Mouse (Mus musculus): ENCODE data around the gene Dock10. TPM values are rescaled to one million over a fixed set of nuclear protein-coding genes. Genes with fewer than 3 reads are reported as not detected.
A peak's percentile ranks its signal among the peaks of the same experiment; 100 is the strongest.

Dock10 gene
- polyA plus RNA-seq, 1 experiment = 4.1 TPM

GRCm38 (mm10) chr1:80713920-80714319 lies 44.4 kb downstream of the Dock10 start:
- no peaks in the 10 kb centered on the region for H3K4me1 ChIP-seq (ENCODE audit: control insufficient read depth, insufficient read depth, low read length)
- TF ChIP-seq CTCF (conservative IDR thresholded peaks at IDR 0.05; ENCODE audit: insufficient read depth, insufficient read length, low read depth, low read length) (no peak), POLR2A (IDR thresholded peaks at IDR 0.05; ENCODE audit: low read depth, low read length) (no peak)
- no peaks in the 10 kb centered on the region for H3K27me3 ChIP-seq (replicated peaks; ENCODE audit: control insufficient read depth, insufficient read depth, low read length)
- DNase-seq = no peak
- H3K36me3 ChIP-seq (ENCODE audit: control insufficient read depth, insufficient read depth, low read length) = no peaks in the 10 kb centered on the region
- H3K4me3 ChIP-seq (ENCODE audit: insufficient read depth, low read depth, low read length) = no peak overlapping the region
- 92% methylated on average over 1 of the region's 1 CpGs for WGBS
- no peak overlapping the region for H3K27ac ChIP-seq (ENCODE audit: insufficient read depth, low read depth, low read length)

DNA sequence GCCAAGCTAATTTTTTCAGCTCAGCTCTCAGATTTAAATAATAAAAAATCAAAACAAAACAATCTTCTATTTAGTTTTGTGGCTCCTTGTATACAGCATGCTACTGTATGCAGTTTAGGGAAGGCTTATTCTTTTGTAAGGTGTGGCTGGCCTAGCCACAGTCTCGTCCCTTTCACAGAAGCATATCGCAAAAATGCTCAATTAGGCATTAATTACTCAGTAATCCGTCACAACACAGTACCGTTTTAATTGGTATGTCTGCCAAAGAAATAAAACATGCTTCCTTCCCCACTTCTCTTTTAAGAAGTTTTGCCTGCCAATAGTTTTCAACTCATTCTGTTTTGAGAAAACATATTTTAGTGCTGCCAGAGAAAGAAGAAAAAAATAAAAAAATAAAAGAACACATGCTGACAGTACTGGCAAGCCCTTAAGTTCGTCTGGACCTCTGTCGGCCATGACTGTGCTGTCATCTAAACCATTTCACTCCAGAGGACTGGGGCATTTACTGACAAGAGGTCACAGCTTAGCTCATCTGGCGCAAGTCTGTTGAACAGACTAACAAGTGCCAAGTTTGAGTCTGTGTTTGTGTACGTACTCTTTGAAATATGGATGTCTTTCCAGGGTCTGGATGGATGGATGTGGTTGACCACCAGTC lies 47.6 kb downstream of the Dock10 start:
- no peak for TF ChIP-seq POLR2A (IDR thresholded peaks at IDR 0.05; ENCODE audit: low read depth, low read length)
- no peak for TF ChIP-seq CTCF (conservative IDR thresholded peaks at IDR 0.05; ENCODE audit: insufficient read depth, insufficient read length, low read depth, low read length)
- Histone ChIP-seq H3K27me3 (replicated peaks; ENCODE audit: control insufficient read depth, insufficient read depth, low read length) (no peaks in the 10 kb centered on the region), H3K4me3 (ENCODE audit: insufficient read depth, low read depth, low read length) (no peak overlapping the region), H3K4me1 (ENCODE audit: control insufficient read depth, insufficient read depth, low read length) (no peaks in the 10 kb centered on the region), H3K27ac (ENCODE audit: insufficient read depth, low read depth, low read length) (no peak overlapping the region), H3K36me3 (ENCODE audit: control insufficient read depth, insufficient read depth, low read length) (no peaks in the 10 kb centered on the region)
- WGBS = 49% methylated on average over 8 of the region's 8 CpGs
- peak; percentile 3 for DNase-seq

DNA sequence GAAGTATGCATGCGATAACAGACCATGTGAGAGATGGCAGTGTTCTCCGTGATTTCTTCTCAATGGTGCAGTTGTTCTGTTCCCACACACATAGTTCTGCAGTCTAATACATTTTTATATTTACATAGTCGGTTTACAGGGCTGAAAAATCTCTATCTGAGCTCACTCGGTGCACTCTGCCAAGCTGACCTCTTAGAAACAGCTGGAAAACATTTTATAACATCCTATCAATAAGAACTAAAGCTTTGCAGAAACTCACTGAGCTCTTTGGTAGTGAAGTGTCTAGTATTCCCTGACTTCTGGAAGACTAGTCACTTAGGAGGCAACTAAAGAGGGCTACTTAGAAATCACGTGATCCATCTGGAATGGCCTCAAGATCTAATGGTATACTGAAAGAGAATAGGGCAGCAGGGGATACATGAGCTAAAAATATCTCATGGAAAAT lies 48.2 kb downstream of the Dock10 start:
- WGBS = 61% methylated on average over 5 of the region's 5 CpGs
- H3K27me3 ChIP-seq (replicated peaks; ENCODE audit: control insufficient read depth, insufficient read depth, low read length) = no peaks in the 10 kb centered on the region
- H3K4me3 ChIP-seq (ENCODE audit: insufficient read depth, low read depth, low read length) = no peak overlapping the region
- no peak for DNase-seq
- no peak overlapping the region for H3K27ac ChIP-seq (ENCODE audit: insufficient read depth, low read depth, low read length)
- H3K36me3 ChIP-seq (ENCODE audit: control insufficient read depth, insufficient read depth, low read length) = no peaks in the 10 kb centered on the region
- H3K4me1 ChIP-seq (ENCODE audit: control insufficient read depth, insufficient read depth, low read length) = no peaks in the 10 kb centered on the region
- no peak for TF ChIP-seq CTCF (conservative IDR thresholded peaks at IDR 0.05; ENCODE audit: insufficient read depth, insufficient read length, low read depth, low read length)
- TF ChIP-seq POLR2A (IDR thresholded peaks at IDR 0.05; ENCODE audit: low read depth, low read length) = no peak

DNA sequence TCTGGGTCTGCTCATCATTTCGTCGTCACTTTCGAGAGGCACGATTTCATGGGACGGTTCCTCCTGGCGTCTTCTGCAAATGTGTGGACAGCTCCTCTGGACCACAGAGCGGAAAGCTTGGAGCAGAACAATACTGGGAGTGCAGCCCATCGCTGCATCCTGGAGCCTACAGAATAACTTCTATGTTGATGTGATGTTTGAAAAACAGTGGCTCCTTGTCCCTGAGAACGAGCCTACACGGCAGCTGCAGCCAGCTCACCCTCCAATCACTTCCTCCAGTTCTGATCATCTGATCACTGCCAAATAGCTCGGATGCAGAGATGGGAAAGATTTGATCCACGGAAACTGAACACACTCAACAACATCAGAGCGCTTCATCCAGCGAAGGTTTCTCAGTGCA lies 49.0 kb downstream of the Dock10 start:
- Histone ChIP-seq H3K4me3 (ENCODE audit: insufficient read depth, low read depth, low read length) (peak overlapping the region; percentile 38; the same call in 1 of the 2 replicates), H3K4me1 (ENCODE audit: control insufficient read depth, insufficient read depth, low read length) (no peaks in the 10 kb centered on the region), H3K36me3 (ENCODE audit: control insufficient read depth, insufficient read depth, low read length) (no peaks in the 10 kb centered on the region), H3K27me3 (replicated peaks; ENCODE audit: control insufficient read depth, insufficient read depth, low read length) (no peaks in the 10 kb centered on the region), H3K27ac (ENCODE audit: insufficient read depth, low read depth, low read length) (peak overlapping the region; percentile 2; the same call in 1 of the 2 replicates)
- DNase-seq = peak; percentile 20
- WGBS = 64% methylated on average over 14 of the region's 14 CpGs
- TF ChIP-seq CTCF (conservative IDR thresholded peaks at IDR 0.05; ENCODE audit: insufficient read depth, insufficient read length, low read depth, low read length) (no peak), POLR2A (IDR thresholded peaks at IDR 0.05; ENCODE audit: low read depth, low read length) (no peak)

- H3K36me3 ChIP-seq (ENCODE audit: control insufficient read depth, insufficient read depth, low read length) = no peaks in the 10 kb centered on the region
- H3K27me3 ChIP-seq (replicated peaks; ENCODE audit: control insufficient read depth, insufficient read depth, low read length) = no peaks in the 10 kb centered on the region
- no peaks in the 10 kb centered on the region for H3K4me1 ChIP-seq (ENCODE audit: control insufficient read depth, insufficient read depth, low read length)
- H3K4me3 ChIP-seq (ENCODE audit: insufficient read depth, low read depth, low read length) = no peak overlapping the region
- no peak for DNase-seq
- WGBS = 90% methylated on average over 1 of the region's 1 CpGs
- no peak overlapping the region for H3K27ac ChIP-seq (ENCODE audit: insufficient read depth, low read depth, low read length)
- TF ChIP-seq POLR2A (IDR thresholded peaks at IDR 0.05; ENCODE audit: low read depth, low read length) = no peak
- TF ChIP-seq CTCF (conservative IDR thresholded peaks at IDR 0.05; ENCODE audit: insufficient read depth, insufficient read length, low read depth, low read length) = no peak
Measured at GRCm38 (mm10) chr1:80703279-80703678, 55.0 kb downstream of the Dock10 start.

DNA sequence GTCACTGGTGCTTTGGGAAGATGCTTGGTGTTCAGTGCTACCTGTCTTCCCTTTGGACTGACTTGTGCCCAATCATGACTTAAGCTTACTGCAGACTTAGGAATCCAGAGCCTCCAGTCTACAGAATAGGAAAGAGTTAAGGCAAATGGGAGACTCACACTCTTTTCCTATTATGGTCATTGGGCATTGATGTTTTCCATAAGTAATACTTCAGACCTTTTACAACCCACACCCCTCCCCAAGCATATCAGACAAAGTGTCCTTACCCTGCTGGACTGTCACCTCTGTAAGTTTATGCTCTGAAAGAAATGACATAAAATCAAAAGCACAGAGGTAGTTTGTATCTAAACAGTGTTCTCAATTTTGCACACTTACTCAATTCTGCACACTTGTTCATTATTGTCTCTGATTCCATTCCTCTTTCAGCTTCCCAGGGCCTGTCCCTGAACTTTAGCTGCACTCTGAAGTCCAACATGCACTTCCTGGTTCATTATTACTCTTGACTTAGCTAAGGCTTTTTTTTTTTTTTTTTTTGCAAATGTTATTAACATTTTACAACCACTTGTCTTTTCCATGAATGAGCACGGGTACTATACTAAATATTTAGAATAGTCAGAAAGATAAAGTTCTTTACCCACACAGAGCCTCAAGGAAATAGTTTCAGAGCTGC lies 82.2 kb downstream of the Dock10 start:
- no peak for TF ChIP-seq CTCF (conservative IDR thresholded peaks at IDR 0.05; ENCODE audit: insufficient read depth, insufficient read length, low read depth, low read length)
- no peak for TF ChIP-seq POLR2A (IDR thresholded peaks at IDR 0.05; ENCODE audit: low read depth, low read length)

DNA sequence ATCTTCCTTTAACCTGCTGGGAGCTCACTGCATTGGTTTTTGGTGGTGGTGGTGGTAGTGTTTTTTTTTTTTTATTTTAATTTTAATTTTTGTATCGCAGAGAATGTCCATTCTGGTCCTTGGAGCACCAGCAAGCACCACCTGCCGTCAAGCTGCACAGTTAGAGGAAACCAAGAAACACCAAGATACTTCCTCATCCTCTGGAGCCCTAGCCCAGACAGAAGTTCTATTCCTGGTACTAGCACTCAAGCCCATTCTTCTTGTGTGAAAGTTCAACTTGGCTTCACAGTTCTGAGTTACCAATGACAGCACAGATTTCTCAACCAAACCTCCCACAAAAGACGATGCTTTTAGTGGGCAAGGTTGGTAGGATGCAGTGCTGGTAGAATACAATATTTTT lies 86.6 kb downstream of the Dock10 start:
- no peak overlapping the region for H3K27ac ChIP-seq (ENCODE audit: insufficient read depth, low read depth, low read length)
- no peak for TF ChIP-seq POLR2A (IDR thresholded peaks at IDR 0.05; ENCODE audit: low read depth, low read length)
- no peak for TF ChIP-seq CTCF (conservative IDR thresholded peaks at IDR 0.05; ENCODE audit: insufficient read depth, insufficient read length, low read depth, low read length)
- H3K4me3 ChIP-seq (ENCODE audit: insufficient read depth, low read depth, low read length) = no peak overlapping the region
- no peaks in the 10 kb centered on the region for H3K27me3 ChIP-seq (replicated peaks; ENCODE audit: control insufficient read depth, insufficient read depth, low read length)
- H3K4me1 ChIP-seq (ENCODE audit: control insufficient read depth, insufficient read depth, low read length) = no peaks in the 10 kb centered on the region
- WGBS = 82% methylated on average over 3 of the region's 3 CpGs
- DNase-seq = no peak
- H3K36me3 ChIP-seq (ENCODE audit: control insufficient read depth, insufficient read depth, low read length) = no peaks in the 10 kb centered on the region

More for the DNA sequence above, 82.2 kb downstream of the Dock10 start:
- Histone ChIP-seq H3K27me3 (replicated peaks; ENCODE audit: control insufficient read depth, insufficient read depth, low read length) (no peaks in the 10 kb centered on the region), H3K27ac (ENCODE audit: insufficient read depth, low read depth, low read length) (no peak overlapping the region), H3K4me3 (ENCODE audit: insufficient read depth, low read depth, low read length) (no peak overlapping the region), H3K36me3 (ENCODE audit: control insufficient read depth, insufficient read depth, low read length) (no peaks in the 10 kb centered on the region), H3K4me1 (ENCODE audit: control insufficient read depth, insufficient read depth, low read length) (no peaks in the 10 kb centered on the region)
- peak; percentile 20 for DNase-seq
- 33% methylated on average over 1 of the region's 1 CpGs for whole genome bisulfite sequencing

All from kidney, adult 2 months (tissue).